Mouse (Mus musculus): ENCODE measurements at regions not wholly inside any gene's neighbourhood (a gene's known extent, or its start where the extent isn't known, plus 50 kb on each side); places are given as distances from the start of the nearest gene placed in this dataset.

DNA sequence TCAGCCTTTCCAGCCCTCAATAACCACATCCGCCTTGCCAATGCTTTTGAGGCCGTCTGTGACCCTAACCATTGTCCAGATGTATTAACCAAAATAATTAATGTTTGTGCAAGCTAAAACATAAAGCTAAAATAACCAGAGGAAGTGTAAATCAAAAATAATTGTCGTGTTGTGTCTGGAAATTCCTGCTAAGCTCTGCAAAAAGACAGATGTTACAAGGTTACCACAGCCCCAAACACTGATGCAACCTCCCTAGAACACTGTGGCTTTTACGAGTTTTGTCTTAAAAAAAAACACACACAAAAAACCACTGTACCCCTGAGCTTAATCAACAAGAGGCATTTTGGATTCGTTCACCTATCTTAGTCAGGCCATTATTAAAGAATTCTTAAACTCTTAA, 90.5 kb upstream of the 1700021F07Rik start:
- H3K4me1 ChIP-seq (ENCODE audit: control insufficient read depth, insufficient read depth, low read length), result no peaks in the 10 kb centered on the region
- H3K4me2 ChIP-seq (ENCODE audit: low read depth), result no peak overlapping the region
- H3K36me3 ChIP-seq (ENCODE audit: control insufficient read depth, insufficient read depth, low read length), result no peaks in the 10 kb centered on the region
- H3K9me3 ChIP-seq (ENCODE audit: control insufficient read depth, low read length), result no peaks in the 10 kb centered on the region
- no peak overlapping the region for H3K4me3 ChIP-seq (ENCODE audit: low read depth, low read length)
- no peak for ATAC-seq (ENCODE audit: insufficient read depth, low FRiP score, low TSS enrichment)
- H3K27me3 ChIP-seq (ENCODE audit: control insufficient read depth, insufficient read depth, low read length), result no peaks in the 10 kb centered on the region
- WGBS, result 74% methylated on average over 5 of the region's 5 CpGs
- no peak overlapping the region for H3K27ac ChIP-seq (ENCODE audit: low read depth, low read length)
- no peak overlapping the region for H3K9ac ChIP-seq (ENCODE audit: low read length)
- no peak for DNase-seq (ENCODE audit: low spot score)

DNA sequence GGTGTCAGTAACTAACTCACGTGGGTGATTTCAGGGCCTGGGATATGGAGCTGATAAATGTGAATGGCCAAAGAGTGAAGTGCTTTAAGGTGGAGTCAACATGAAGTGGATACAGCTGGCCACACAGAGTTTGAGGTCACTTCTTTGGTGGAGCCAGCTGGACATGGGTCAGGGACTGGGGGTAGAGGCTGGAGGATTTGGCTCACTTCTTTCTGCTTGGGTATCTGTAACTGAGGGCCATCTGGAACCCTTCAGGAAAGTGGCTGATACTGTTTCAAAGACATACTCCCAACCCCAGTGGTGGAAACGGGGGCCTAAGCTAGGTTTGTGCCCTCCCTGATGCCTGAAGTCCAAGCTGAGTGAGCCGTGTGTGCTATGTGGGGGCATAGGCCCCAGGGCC, 90.1 kb upstream of the 1700021F07Rik start:
- Histone ChIP-seq H3K27ac (ENCODE audit: low read depth, low read length) (no peak overlapping the region), H3K4me1 (ENCODE audit: control insufficient read depth, insufficient read depth, low read length) (no peaks in the 10 kb centered on the region), H3K9me3 (ENCODE audit: control insufficient read depth, low read length) (no peaks in the 10 kb centered on the region), H3K9ac (ENCODE audit: low read length) (no peak overlapping the region), H3K4me2 (ENCODE audit: low read depth) (no peak overlapping the region), H3K4me3 (ENCODE audit: low read depth, low read length) (no peak overlapping the region), H3K36me3 (ENCODE audit: control insufficient read depth, insufficient read depth, low read length) (no peaks in the 10 kb centered on the region), H3K27me3 (ENCODE audit: control insufficient read depth, insufficient read depth, low read length) (no peaks in the 10 kb centered on the region)
- 62% methylated on average over 3 of the region's 3 CpGs for WGBS
- ATAC-seq (ENCODE audit: insufficient read depth, low FRiP score, low TSS enrichment), result no peak
- no peak for DNase-seq (ENCODE audit: low spot score)

DNA sequence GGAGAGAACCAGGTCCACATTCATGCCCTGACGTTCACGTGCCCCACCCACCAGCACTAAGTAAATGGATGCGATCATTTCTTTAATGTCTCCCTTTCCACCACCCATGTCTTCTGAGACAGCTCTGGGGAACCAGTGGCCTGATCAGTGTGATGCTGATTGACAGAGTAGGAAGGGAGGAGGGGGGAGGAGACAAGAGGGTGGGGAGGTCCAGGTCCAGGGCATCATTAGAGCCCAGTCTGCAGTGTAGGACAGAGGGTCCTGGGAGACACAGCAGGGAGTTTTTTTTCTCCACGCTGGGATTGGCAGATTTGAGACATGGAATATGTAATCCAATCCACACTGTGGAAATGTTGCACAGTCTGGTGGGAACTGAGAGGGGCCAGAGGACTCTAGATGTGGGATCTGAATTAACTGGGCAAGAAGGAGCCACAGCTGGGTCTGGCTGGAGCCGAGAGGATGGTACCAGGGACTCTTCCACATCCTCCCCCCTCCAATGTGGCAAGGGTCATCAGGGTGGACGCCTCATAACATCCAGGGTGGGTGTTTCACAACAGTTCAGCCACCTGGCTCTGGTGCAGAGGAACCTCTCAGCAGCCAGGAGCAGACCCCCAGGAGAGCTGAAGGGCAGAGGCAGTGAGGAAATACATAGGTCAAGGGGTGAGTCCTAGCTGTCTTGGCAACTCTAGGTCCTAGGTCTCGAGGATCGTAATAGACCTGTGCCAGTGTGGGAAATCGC, 89.3 kb upstream of the 1700021F07Rik start:
- no peak overlapping the region for H3K27ac ChIP-seq (ENCODE audit: low read depth, low read length)
- H3K9me3 ChIP-seq (ENCODE audit: control insufficient read depth, low read length), result no peaks in the 10 kb centered on the region
- 80% methylated on average over 9 of the region's 9 CpGs for WGBS
- no peaks in the 10 kb centered on the region for H3K27me3 ChIP-seq (ENCODE audit: control insufficient read depth, insufficient read depth, low read length)
- no peak overlapping the region for H3K9ac ChIP-seq (ENCODE audit: low read length)
- DNase-seq (ENCODE audit: low spot score) (no peak), ATAC-seq (ENCODE audit: insufficient read depth, low FRiP score, low TSS enrichment) (no peak)
- H3K4me3 ChIP-seq (ENCODE audit: low read depth, low read length), result no peak overlapping the region
- H3K4me2 ChIP-seq (ENCODE audit: low read depth), result no peak overlapping the region
- H3K36me3 ChIP-seq (ENCODE audit: control insufficient read depth, insufficient read depth, low read length), result no peaks in the 10 kb centered on the region
- H3K4me1 ChIP-seq (ENCODE audit: control insufficient read depth, insufficient read depth, low read length), result no peaks in the 10 kb centered on the region

DNA sequence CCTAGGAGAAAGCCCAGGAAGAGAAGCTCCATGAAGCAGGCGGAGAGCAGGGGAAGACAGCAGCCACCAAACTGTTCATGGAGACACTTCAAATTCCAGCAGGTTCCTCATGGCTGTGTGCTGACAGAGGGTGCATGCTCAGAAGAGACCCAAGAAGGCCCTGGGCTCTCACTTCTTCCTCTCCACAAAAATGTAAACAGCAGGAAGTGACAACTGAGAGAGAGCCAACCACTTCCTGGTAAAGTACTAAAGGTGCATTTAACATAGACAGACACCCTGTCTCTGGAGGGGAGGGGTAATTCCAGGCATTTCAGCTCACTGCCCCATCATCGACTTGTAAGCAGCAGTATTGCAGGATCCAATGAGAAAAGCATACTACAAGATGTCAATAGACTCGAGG, 85.8 kb upstream of the 1700021F07Rik start:
- H3K9ac ChIP-seq (ENCODE audit: low read length), result no peak overlapping the region

DNA sequence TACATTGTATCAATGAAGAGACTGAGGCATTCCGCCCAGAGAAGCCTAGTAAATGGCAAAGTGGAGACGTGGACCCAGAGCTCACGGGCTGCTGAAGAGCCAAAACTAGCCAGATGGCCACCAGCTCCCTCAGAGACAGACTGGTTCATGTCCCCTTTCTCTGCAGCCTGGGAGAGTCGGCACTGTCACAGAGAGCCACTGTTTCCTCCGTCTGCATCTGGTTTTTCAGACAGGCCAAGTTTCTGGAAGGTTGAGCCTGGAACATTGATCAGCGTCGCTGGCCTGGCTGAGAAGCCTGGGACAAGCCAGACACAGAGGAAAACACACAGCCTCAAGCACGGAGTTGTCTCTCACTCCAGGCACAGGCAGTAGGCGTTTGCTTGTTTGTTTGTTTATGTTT, 83.4 kb upstream of the 1700021F07Rik start:
- Histone ChIP-seq H3K4me3 (ENCODE audit: low read depth, low read length) (no peak overlapping the region), H3K27ac (ENCODE audit: low read depth, low read length) (no peak overlapping the region), H3K9ac (ENCODE audit: low read length) (no peak overlapping the region), H3K9me3 (ENCODE audit: control insufficient read depth, low read length) (no peaks in the 10 kb centered on the region), H3K4me2 (ENCODE audit: low read depth) (no peak overlapping the region), H3K27me3 (ENCODE audit: control insufficient read depth, insufficient read depth, low read length) (no peaks in the 10 kb centered on the region), H3K36me3 (ENCODE audit: control insufficient read depth, insufficient read depth, low read length) (no peaks in the 10 kb centered on the region), H3K4me1 (ENCODE audit: control insufficient read depth, insufficient read depth, low read length) (peaks cover 3% of the 10 kb centered on the region)
- ATAC-seq (ENCODE audit: insufficient read depth, low FRiP score, low TSS enrichment) (no peak), DNase-seq (ENCODE audit: low spot score) (no peak)
- 68% methylated on average over 9 of the region's 9 CpGs for WGBS

More for the DNA sequence above, 85.8 kb upstream of the 1700021F07Rik start:
- WGBS, result 79% methylated on average over 3 of the region's 3 CpGs
- no peaks in the 10 kb centered on the region for H3K4me1 ChIP-seq (ENCODE audit: control insufficient read depth, insufficient read depth, low read length)
- no peaks in the 10 kb centered on the region for H3K27me3 ChIP-seq (ENCODE audit: control insufficient read depth, insufficient read depth, low read length)
- DNase-seq (ENCODE audit: low spot score), result no peak
- no peaks in the 10 kb centered on the region for H3K36me3 ChIP-seq (ENCODE audit: control insufficient read depth, insufficient read depth, low read length)
- H3K4me2 ChIP-seq (ENCODE audit: low read depth), result no peak overlapping the region
- H3K9me3 ChIP-seq (ENCODE audit: control insufficient read depth, low read length), result no peaks in the 10 kb centered on the region
- H3K27ac ChIP-seq (ENCODE audit: low read depth, low read length), result no peak overlapping the region
- ATAC-seq (ENCODE audit: insufficient read depth, low FRiP score, low TSS enrichment), result no peak
- no peak overlapping the region for H3K4me3 ChIP-seq (ENCODE audit: low read depth, low read length)

DNA sequence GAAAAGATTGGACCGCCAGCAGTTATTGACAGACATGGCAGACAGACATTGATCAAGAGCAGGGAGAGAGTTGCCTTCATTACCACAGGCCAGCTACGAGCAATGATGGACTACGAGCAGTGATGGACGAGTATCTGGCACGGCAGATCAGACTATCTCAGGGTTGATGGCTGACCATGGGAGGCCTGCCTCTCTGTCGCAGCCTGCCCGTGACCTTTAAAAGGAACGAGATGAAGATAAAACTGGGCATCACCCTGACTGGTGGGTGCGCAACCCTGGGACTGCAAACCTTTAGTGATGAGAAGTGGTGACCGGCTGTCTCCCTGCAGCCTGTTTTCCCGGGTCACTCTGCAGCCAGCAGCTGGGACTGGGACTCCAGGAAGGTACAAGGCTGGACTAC, 80.3 kb upstream of the 1700021F07Rik start:
- ATAC-seq (ENCODE audit: insufficient read depth, low FRiP score, low TSS enrichment) (no peak), DNase-seq (ENCODE audit: low spot score) (no peak)
- Histone ChIP-seq H3K36me3 (ENCODE audit: control insufficient read depth, insufficient read depth, low read length) (no peaks in the 10 kb centered on the region), H3K9ac (ENCODE audit: low read length) (no peak overlapping the region), H3K4me2 (ENCODE audit: low read depth) (no peak overlapping the region), H3K4me1 (ENCODE audit: control insufficient read depth, insufficient read depth, low read length) (peaks cover 3% of the 10 kb centered on the region), H3K27ac (ENCODE audit: low read depth, low read length) (no peak overlapping the region), H3K27me3 (ENCODE audit: control insufficient read depth, insufficient read depth, low read length) (no peaks in the 10 kb centered on the region), H3K4me3 (ENCODE audit: low read depth, low read length) (no peak overlapping the region), H3K9me3 (ENCODE audit: control insufficient read depth, low read length) (no peaks in the 10 kb centered on the region)
- 77% methylated on average over 11 of the region's 11 CpGs for WGBS

DNA sequence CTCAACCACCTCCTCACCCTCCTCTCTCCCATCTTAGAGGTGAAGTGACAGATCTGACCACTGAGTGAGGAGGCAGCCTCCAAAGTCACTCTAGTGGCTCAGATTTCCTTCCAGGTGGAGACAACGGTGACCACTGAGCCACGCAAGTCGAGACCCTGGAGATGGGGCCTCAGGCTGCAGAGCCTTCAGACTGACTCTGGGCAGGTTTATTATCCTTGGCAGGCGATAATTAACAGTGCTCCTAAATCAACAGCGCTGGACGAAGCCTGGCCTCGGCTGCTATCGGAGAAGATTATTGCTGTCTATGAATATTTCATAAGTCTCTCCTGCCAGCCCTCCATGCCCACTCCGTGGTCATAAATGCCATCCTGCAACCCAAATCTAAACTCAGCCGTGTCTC, 79.1 kb upstream of the 1700021F07Rik start:
- H3K4me2 ChIP-seq (ENCODE audit: low read depth), result no peak overlapping the region
- no peak overlapping the region for H3K4me3 ChIP-seq (ENCODE audit: low read depth, low read length)
- H3K27ac ChIP-seq (ENCODE audit: low read depth, low read length), result no peak overlapping the region
- no peaks in the 10 kb centered on the region for H3K36me3 ChIP-seq (ENCODE audit: control insufficient read depth, insufficient read depth, low read length)
- ATAC-seq (ENCODE audit: insufficient read depth, low FRiP score, low TSS enrichment) (no peak), DNase-seq (ENCODE audit: low spot score) (no peak)
- 50% methylated on average over 10 of the region's 10 CpGs for WGBS
- no peak overlapping the region for H3K9ac ChIP-seq (ENCODE audit: low read length)
- H3K9me3 ChIP-seq (ENCODE audit: control insufficient read depth, low read length), result no peaks in the 10 kb centered on the region
- peaks cover 3% of the 10 kb centered on the region for H3K4me1 ChIP-seq (ENCODE audit: control insufficient read depth, insufficient read depth, low read length)
- H3K27me3 ChIP-seq (ENCODE audit: control insufficient read depth, insufficient read depth, low read length), result no peaks in the 10 kb centered on the region

DNA sequence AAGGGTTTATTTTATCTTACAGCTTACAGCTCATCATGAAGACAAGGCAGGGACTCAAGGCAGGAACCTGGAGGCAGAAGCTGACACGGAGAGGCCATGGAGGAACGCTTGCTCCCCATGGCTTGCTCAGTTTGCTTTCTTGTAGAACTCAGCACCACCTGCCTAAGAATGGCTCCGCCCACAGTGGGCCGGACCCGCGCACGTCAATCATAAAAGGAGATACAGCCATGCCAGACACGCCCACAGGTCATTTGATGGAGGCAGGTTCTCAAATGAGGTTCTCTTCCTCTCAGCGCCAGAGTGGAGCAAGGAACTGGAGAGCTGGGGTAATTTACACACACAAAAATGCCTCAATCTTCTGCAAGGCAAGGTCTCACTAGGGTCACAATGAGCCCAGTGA, 78.0 kb upstream of the 1700021F07Rik start:
- DNase-seq (ENCODE audit: low spot score), result no peak
- Histone ChIP-seq H3K4me3 (ENCODE audit: low read depth, low read length) (no peak overlapping the region), H3K4me1 (ENCODE audit: control insufficient read depth, insufficient read depth, low read length) (peaks cover 3% of the 10 kb centered on the region), H3K4me2 (ENCODE audit: low read depth) (no peak overlapping the region), H3K27me3 (ENCODE audit: control insufficient read depth, insufficient read depth, low read length) (no peaks in the 10 kb centered on the region), H3K36me3 (ENCODE audit: control insufficient read depth, insufficient read depth, low read length) (no peaks in the 10 kb centered on the region), H3K9ac (ENCODE audit: low read length) (no peak overlapping the region), H3K27ac (ENCODE audit: low read depth, low read length) (no peak overlapping the region), H3K9me3 (ENCODE audit: control insufficient read depth, low read length) (no peaks in the 10 kb centered on the region)
- 89% methylated on average over 9 of the region's 9 CpGs for WGBS
- ATAC-seq (ENCODE audit: insufficient read depth, low FRiP score, low TSS enrichment), result no peak

DNA sequence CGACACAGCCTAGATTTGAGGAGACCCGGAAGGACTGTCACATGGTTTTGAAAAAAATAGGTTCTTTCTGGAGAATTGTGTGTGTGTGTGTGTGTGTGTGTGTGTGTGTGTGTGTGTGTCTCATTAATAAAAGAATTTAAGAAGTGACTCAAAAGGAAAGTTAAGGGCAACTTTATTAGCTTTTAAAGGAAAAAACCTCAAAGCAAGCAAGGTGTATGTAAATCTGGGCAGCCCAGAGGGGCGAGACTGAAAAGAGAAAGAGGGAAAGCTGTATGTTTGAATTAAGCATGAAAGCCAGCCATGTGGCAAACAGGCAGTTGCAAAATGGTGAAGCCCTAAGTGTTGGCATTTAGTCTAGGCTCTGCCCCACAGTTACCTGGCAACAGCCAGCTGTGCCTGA, 77.3 kb upstream of the 1700021F07Rik start:
- no peaks in the 10 kb centered on the region for H3K27me3 ChIP-seq (ENCODE audit: control insufficient read depth, insufficient read depth, low read length)
- DNase-seq (ENCODE audit: low spot score), result no peak
- WGBS, result 92% methylated on average over 3 of the region's 3 CpGs
- peaks cover 3% of the 10 kb centered on the region for H3K4me1 ChIP-seq (ENCODE audit: control insufficient read depth, insufficient read depth, low read length)
- no peak overlapping the region for H3K9ac ChIP-seq (ENCODE audit: low read length)
- H3K27ac ChIP-seq (ENCODE audit: low read depth, low read length), result no peak overlapping the region
- ATAC-seq (ENCODE audit: insufficient read depth, low FRiP score, low TSS enrichment), result no peak
- no peaks in the 10 kb centered on the region for H3K9me3 ChIP-seq (ENCODE audit: control insufficient read depth, low read length)
- H3K4me2 ChIP-seq (ENCODE audit: low read depth), result no peak overlapping the region
- no peaks in the 10 kb centered on the region for H3K36me3 ChIP-seq (ENCODE audit: control insufficient read depth, insufficient read depth, low read length)
- no peak overlapping the region for H3K4me3 ChIP-seq (ENCODE audit: low read depth, low read length)

Data from neural tube, embryonic 11.5 days (tissue).